Mouse (Mus musculus): ENCODE measurements around the gene Lmx1a.

DNA sequence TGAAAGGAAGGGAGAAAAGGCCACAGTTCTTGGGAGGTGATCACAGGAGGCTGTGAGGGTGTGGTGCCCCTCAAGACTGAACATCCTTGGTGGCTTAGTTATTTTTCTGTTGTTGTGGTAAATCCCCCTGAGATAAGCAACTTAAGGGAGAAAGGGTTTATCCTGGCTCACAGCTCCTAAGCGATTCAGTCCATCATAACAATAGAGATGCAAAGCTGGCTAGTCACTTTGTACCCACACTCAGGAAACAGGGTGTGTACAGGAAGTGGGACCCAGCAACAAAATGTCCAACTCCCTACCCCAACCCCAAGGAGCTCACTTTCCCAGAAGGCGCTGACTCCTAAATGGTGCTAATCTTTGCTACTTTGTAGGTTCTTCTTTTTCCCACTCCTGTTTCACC is 36.7 kb upstream of the Lmx1a start:
- no peak for TF ChIP-seq EP300 (IDR thresholded peaks at IDR 0.05; ENCODE audit: insufficient read depth, low read depth, low read length)
- TF ChIP-seq POLR2A (IDR thresholded peaks at IDR 0.05; ENCODE audit: insufficient read depth, low read depth, low read length), result no peak
